Mouse (Mus musculus): ENCODE measurements around the gene Thap4.

The Thap4 gene

DNA sequence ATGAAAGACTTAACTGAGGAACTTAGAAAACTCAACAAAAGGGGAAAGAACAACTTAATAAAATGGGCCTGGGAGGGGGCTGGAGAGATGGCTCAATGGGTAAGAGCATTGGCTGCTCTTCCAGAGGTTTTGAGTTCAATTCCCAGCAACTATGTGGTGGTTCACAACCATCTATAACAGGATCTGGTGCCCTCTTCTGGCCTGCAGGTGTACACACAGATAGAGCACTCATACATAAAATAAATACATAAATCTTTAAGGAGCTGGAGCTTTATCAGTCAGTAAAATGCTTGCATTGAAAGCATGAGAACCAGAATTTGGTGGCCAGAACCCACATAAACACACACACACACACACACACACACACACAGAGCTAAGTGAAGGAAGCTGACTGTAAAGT, 11.8 kb downstream of the Thap4 start:
- DNase-seq (ENCODE audit: low spot score): no peak

DNA sequence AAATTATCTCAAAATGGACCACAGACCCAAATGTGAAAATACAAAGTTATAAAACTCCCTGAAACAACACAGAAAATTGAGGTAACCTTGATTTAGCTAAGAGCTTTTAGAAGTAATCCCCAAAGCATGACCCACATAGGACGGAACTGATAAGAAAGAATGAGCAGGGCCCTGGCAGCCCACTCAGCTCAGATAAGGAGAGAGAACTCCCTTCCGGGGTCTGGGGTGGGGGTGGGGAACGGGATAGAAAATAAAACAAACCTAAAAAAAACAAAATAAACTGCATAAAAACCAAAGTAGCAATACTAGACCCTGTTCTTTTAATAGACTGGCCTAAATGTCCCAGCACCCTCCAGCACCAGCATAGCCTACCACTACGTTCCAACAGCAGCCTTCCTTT, 12.7 kb downstream of the Thap4 start:
- DNase-seq (ENCODE audit: low spot score): no peak

DNA sequence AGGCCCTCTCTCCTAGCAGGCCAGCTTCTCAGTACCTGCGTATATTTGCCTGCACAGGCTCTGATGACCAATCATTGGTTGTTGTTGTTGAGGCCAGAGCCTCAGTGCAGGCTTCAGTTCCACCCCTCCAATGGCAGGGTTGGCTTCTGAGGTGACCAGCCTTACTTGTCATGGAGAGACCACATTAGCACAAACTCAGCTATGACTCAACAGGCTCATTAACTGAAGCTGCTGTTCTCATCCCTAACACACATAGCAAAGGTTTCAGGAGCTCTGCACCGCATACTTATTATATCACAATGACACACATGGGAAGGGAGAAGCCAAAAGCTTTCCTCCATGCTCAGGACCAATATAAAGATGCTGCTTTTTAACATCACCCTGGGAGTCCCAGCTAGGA, 14.0 kb downstream of the Thap4 start:
- no peak for DNase-seq (ENCODE audit: low spot score)

DNA sequence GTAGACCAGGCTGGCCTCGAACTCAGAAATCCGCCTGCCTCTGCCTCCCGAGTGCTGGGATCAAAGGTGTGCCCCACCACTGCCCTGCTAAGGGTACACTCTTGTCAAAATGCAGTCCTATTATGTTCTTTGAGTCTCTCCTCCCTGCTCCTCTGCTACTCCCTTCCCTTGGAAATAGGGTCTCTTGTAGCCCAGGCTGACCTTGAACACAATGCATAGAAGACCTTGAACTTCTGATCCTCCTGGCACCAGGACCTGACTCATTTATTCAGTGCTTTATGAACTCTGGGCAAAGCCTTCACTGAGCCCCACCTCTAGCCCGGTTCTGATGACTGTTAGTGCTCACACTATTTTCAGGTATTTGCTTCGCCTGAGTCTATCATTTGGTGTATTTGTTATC, 17.0 kb downstream of the Thap4 start:
- DNase-seq (ENCODE audit: low spot score): no peak

DNA sequence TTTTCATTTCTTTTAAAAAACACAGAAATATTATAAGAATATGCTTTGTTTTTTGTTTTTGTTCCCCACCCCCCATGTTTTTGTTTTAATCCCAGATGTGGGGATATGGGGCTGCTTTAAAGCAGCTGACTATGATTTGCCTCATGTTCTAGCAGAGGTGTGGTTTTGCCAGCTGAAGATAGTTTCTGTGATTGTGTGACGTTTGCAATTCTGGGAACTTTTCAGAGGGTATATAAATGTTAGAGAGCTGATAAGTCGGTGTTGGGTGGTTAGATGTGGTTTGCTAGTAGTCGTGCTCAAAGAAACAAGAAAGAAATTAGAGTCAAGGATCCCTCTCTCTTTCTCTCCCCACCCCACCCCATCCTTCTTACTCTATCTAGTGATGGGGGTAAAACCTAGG, 18.8 kb downstream of the Thap4 start:
- DNase-seq (ENCODE audit: low spot score): no peak

DNA sequence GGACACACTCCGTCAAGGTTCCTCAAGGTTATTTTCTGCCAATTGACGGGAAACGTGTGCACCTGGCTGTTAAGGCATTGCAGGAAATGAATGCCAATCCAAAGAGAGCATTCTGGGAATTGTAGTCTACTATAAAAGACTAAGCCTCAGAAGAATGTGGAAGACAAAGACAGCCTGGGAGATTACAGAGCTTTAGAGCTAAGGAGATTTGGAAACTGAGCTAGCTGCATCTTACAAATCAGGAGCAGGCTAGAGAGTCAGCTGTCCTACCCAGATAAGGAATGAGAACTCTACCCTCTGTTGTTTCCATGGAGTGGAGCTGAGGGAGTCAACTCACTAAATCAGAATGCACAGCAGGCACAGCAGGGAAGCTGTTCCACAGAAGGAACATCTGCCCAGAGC, 22.8 kb downstream of the Thap4 start:
- DNase-seq (ENCODE audit: low spot score): peak; percentile 36

DNA sequence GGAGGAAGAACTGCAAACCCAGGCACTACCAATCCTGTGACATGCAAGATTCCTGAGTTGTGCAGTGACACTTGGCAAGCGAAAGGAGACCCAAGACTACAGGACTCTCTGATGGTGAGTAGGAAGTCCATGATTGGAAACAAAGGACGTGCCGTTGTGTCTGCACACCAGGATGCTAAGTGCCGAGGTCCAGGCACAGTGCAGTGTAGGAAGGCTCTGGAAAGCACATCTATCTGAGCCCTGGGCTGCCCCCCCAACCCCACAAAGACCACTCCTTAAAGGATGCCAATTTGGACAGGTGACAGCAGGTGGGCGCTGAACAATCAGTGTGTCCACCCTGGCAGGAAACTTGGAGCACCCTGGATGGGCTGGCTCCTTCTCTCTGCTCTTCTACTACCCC, 23.6 kb downstream of the Thap4 start:
- DNase-seq (ENCODE audit: low spot score): no peak

DNA sequence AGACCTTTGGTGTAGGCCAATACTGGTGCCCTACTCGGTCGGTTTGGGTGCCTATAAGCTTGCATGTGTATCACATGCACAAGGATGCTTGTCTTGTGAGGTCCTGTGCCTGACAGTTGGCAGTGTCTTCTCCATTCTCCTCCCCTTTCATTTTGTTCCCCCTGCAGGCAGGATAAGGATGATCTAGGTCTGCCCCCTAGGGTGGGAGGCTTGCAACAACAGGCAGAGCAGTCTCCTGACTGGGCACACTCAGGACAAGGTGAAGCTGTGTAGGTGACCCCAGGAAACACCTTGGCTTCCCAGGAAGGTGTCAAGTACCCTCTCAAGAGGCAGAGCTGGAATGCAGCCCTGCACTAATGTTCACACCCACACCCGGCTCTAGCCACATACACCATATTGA, 27.7 kb downstream of the Thap4 start:
- peak; percentile 60 for DNase-seq (ENCODE audit: low spot score)

DNA sequence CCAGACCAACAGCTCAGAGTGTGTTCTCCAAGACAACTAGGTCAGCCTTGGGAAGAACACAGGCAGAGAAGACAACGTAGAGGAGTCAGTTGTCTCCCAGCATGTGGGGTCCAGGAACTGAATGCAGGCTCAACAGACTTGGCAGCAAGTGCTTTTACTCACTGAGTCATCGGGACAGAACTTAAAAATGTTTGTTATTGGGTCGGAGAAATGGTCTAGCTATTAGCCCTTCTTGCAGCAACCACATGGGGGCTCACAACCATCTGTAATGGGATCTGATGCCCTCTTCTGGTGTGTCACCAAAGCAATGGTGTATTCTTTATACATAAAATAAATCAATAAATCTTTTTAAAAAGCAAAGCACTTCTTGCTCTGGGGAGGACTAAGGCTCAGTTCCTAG, 28.5 kb downstream of the Thap4 start:
- DNase-seq (ENCODE audit: low spot score): no peak

DNA sequence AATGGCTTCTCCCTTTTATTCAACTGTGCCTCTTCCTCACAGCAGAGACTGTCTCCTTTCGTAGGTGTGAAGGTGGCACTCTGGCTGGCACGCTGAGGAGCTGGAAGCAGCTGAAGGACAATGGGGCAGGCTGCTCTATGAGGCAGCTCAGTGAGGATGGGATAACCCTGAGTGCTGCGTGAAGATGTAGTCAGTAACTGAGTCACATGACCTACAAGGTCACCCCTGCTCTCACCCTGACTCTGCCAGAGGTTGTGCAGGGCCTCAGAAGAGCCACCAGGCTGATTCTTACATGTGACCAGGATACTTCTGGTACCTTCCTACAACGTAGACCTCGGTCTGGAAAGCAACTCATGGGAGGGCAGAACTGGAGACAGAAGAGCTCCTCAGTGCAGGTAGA, 29.0 kb downstream of the Thap4 start:
- DNase-seq (ENCODE audit: low spot score): no peak

DNA sequence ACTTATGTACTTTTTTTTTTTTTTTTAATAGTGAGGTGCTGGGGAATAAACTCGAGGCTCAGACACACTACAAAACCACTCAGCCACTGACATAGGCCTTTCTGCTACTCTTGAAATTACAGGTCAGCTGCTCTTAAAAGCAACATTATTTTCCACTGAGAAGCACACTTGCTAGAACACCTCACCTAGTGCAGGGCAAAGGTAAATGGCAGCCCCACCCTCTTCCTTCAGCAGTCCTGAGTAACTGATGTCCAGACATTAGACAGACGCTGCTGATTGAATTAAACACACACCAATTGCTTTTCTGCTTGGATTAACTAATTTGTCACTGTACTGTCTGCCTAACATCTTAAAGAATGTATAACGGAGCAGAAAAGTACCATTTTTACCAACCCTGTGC, 30.0 kb downstream of the Thap4 start:
- no peak for DNase-seq (ENCODE audit: low spot score)

DNA sequence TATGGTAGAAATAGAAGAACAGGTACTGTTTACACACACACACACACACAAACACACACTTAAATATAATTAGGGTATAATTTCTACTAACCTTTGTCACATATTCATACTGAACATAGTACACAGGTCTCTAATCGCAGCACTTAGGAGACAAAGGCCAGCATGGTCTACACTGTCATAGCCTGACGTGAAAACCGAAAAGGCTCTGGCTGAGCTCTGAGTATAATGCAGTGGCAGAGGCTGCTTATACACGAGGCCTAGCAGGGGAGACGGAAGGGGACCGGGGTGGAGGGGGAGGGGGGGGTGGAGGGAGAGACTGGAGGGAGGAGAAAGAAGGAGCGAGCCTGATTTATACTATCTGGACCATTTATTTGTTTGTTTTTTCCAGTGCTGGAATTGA, 33.1 kb downstream of the Thap4 start:
- DNase-seq (ENCODE audit: low spot score): no peak

DNA sequence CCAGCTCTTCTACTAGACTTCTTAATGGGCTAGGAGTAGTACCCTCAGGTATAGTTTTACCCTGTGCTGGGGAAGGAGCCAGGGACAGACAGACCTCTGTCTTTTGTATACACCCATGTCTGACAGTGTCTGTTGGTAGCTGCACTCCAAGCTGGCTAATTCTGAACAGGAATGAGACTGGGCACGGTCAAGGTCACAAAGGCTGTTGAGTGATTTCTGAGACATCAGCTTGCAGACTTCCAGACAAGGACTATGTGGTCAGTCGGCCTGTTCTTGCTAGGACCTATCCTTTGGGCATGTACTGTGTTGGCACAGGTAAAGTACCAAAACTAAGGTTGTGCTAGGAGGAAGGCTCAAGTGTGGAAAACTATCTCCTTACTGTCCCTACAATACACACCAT, 38.5 kb downstream of the Thap4 start:
- no peak for DNase-seq (ENCODE audit: low spot score)

DNA sequence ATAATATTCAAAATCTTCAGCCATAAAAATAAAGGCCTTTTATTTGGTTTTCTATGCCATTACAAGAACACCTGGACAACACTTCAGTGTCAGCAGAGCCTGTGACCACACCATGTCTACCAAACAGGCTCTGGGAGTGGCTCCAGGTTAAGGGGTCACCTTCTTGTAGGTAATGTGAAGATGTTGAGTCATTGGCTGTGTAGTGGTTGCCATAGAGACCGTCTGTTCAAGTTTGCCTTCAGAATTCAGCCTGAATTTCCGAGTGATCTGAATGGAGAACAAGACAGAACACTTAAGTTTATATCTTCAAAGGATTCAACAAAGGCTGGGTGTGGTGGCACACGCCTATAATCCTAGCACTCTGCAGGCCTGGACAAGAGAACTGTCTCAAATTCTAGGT, 49.3 kb downstream of the Thap4 start:
- no peak for DNase-seq (ENCODE audit: low spot score)

DNA sequence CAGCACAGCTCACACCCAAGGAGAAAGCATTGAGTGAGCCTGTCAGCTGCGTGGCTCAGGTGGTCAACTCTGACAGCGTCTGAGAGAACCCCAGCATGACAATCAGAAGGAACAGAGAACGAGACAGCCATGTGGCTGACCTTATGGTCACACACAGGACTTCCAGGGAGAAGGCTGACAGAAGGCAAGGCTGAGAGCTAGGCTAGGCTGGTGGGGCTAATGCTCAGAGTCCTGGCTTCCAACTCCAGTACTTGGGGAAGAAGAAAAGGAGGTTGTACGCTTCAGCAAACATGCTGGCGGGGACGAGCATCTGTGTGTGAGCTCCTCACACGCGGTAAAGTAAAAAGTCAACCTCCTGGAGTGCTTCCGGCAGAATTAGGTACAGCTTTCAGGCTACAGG, 50.3 kb downstream of the Thap4 start:
- no peak for DNase-seq (ENCODE audit: low spot score)

DNA sequence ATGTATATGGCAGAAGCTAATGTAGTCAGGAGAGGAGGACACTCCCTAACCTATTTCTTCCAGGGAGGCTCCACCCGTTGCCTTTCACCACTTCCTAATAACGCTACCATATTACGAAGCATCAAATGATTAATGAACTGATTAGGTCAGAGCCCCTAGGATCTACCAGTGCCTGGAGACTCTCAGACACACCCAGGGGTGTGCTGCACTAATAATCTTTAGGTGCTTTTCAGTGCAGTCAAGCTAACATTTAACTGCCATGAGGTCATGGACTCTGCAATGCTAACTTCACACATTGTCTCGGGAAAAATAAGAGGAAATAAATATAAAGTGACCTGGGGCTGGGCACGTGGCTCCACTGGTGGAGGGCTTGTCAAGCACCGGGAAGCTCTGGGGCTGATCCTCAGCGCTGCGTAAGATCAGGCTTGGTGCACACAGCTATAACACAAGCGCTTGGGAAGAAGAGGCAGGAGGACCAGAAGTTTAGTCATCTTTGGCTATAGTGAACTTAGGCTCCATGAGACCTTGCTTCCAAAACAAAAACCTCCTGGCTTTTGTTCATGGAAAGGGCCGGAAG, 51.1 kb downstream of the Thap4 start:
- DNase-seq (ENCODE audit: low spot score): no peak

DNA sequence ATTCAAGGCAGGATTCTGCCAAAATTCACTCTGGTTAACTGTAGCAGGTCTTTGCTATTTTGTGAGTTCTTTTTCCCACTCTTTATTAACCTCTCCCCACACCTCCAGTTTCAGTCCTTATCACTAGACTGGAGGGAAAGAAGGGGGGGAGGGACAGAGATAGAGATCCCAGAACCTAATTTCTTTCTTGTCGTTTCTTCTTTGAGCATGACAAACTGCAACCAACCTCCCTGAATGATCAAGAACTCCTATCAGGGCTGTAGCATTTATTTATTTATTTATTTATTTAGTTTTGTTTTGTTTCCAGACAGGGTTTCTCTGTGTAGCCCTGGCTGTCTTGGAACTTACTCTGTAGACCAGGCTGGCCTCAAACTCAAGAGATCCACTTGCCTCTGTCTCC, 52.6 kb downstream of the Thap4 start:
- DNase-seq (ENCODE audit: low spot score): no peak

DNA sequence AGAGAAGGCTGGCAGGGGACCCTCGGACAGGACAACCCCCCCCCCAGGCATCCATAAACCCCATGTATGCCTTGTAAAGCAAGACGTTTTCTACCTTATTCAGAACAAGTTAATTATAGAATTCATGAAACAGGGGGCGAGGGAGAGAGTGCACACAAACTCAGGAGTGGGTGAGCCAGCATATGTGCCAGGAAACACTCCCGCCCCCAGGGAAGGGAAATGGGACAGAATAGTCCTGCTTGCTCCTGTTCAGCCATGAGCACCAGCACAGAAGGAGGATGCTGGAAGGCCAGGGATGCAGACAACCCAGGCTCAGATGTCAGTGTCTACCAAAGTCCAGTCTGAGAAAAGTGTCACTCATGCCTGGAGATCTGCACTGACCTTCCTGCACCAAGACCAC, 55.5 kb downstream of the Thap4 start:
- DNase-seq (ENCODE audit: low spot score): no peak

DNA sequence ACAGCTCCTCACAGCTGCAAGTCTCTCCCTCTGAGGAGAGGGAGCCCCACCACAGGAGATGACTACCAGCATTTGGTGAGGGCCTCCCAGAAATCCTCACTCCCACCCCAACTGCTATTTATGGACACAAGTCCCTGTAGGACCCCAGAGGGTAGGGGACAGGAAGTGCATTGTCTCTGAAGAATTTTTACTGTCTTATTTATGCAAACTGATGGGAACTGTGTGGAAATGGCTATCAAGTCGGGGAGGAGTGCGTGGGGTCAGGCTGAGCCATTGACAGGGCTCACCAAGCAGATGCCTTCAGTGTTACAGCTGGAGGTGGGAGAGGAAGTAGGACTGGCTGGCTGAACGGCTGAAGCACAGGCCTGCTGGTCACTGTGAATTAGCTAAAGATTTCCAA, 57.3 kb downstream of the Thap4 start:
- DNase-seq (ENCODE audit: low spot score): no peak

DNA sequence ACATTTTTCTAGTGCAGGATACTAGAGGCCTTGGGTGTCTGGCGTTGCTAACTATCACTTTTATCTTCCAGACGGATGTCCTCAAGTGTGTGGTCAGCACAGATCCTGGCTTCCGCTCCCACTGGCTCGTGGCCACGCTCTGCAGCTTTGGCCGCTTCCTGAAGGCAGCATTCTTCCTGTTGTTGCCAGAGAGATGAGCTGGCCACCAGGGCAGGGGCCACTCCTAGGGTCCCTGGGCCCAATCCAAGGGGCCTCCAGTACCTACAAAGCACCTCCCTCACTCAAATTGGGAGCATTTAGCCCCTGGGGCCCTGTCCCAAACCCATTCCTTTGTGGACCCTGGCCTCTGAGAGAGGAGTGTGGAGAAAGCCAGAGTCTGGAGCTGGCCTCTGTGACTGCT, 59.7 kb downstream of the Thap4 start:
- no peak for DNase-seq (ENCODE audit: low spot score)

DNA sequence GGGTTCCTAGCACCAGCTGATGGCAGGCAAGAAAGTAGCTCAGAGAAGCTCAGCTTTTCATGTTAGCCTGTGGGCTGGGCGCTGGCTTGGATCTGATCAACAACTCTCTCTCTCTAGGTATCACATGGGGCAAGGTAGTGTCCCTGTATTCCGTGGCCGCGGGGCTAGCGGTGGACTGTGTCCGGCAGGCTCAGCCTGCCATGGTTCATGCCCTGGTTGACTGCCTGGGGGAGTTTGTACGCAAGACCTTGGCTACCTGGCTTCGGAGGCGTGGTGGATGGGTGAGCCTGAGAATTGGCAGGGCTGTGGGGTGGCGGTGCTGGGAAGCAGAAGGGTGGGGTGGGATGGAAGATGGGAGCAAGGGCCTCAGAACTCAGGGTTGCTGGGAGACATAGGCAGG, 60.7 kb downstream of the Thap4 start:
- no peak for DNase-seq (ENCODE audit: low spot score)

DNA sequence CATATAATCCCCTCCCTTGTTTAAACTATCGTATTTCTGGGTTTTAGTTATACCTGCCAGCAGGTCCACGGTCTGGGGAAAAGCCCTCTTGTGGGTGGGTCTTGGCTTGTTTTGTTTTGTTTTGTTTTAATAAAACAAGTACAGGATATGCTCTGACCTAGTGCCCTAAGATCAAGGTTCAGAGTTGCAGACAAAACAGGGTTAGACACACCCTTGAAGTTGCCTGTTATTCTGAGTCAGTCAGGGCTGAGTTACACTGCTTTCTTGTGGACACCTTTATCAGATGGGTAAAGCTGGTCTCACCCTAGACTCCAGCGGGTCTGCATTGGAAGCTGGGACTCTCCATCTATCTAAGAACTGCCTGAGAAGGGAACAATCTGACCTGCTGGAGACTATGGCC, 61.2 kb downstream of the Thap4 start:
- no peak for DNase-seq (ENCODE audit: low spot score)

DNA sequence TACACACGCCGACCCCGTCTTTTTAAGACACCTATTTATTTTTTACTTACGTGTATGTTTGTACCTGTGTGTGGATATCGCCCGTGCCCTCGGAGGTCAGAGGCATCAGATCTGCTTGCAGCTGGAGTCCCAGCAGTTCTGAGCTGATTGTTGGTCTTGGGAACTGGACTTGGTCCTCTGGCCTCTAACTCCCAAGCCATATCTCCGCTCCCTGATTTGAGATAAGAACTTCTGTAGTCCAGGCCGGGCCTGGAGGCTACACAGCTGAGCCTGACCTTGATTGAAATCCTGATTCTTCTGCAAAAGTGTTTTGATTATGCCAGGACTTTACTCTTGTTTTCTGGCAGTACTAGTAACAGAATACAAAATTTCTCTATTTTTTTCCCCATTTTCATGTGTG, 61.9 kb downstream of the Thap4 start:
- no peak for DNase-seq (ENCODE audit: low spot score)

DNA sequence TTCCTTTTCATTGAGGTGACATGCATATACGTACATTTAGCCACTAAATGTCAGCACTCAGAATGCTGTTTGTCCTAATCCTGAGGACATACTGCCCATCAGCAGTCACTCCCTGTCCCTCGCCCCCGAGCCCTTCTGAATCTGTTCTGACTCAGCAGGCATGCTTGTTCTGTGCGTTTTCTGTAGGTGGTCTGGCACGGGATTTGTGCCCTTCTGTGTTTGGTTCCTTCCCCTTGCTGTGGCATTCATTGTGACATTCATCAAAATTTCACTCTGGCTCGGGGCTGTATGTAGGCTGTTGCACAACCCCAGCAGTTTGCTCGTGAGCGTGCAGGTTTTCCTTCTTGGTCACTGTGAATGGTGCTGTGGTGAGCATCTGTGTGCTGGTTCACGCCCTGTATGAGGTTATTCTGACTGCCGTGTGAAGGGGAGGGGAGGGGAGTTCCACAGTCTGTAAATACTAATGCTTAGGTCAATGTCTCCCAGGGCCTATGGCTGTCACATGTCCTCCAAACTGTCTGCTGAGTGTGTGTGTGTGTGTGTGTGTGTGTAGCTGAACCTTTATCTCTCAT, 62.8 kb downstream of the Thap4 start:
- no peak for DNase-seq (ENCODE audit: low spot score)

DNA sequence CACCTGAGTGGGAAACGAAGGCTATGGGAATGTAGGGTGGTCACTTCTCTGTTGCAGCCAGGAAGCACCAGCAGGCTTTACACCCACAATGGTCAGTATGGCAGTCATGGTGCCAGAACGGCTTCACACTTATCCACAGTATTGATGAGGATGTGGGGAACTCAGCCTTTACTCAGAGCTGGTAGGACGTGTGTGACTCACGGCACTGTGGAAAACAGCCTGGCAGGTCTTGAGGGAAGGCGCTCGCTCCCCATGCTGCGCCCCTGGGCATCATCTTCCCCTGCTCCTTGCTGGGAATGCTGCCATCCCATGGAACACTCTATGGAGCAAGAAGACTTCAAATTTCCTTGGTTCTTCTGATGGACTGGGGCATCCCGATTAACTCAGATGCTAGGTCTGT, 63.6 kb downstream of the Thap4 start:
- no peak for DNase-seq (ENCODE audit: low spot score)

All from embryo, embryonic 10 days (tissue).